Mouse (Mus musculus): Measurements from ENCODE around the gene Gstm2.

DNA sequence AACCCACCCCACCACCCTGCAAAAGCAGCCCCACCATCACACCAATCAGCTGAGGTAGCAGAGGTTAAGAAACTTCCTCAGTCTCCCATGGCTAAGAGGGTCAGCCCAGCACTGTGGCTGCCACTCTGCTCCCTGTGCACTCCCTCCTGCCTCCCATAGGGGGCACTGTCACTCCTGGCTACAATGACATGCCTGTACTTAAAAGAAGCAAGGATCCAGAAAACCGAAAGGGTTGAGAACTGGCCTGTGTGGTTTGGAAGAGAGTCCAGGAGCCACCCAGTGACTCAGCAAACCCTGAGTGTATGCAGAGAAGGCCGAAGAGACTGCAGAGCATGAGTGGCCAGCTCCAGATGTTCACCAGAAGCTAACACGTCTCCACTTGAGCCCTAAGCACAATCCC, 46.9 kb downstream of the Gstm2 start:
- TF ChIP-seq CTCF (IDR thresholded peaks at IDR 0.05; ENCODE audit: borderline replicate concordance, control insufficient read depth, extremely low read depth, insufficient read depth, low read length, poor library complexity), result peak; percentile 76; the same call in 1 of the 2 replicates
- TF ChIP-seq POLR2A (IDR thresholded peaks at IDR 0.05; ENCODE audit: control insufficient read depth, extremely low read depth, insufficient read depth, low read length, poor library complexity), result no peak
